Mouse (Mus musculus): ENCODE results near the gene Mrpl50. TPM values are rescaled to one million over a fixed set of nuclear protein-coding genes. Genes with fewer than 3 reads are reported as not detected.
"Not testable (repeated sequence)": the region's sequence is repeated elsewhere in the genome, so short reads cannot be mapped to it uniquely, and the experiment has no call there.

The Mrpl50 gene
- polyA plus RNA-seq, 1 experiment = 16.7 TPM

DNA sequence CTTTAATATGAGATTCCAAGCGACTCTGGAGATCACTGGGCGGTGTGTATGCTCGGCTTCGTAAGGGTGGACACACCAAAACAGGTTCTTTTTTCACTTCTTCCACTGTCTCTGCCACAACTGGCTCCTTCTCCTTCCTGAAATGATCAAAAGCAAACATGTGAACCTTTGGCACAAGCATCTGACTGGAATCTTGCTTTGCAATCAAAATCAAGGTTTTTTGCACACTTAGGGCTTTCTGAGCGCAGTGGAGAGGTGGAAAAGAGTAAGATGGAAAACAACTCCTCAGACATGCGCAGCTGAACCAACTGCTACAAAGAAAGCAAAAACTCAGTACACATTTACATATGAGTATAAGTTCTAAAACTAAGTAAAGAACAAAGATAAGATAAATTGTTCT is 6.5 kb downstream of the Mrpl50 start:
- Histone ChIP-seq H3ac (ENCODE audit: control insufficient read depth, insufficient read length) (no peak overlapping the region), H3K4me3 (no peak overlapping the region), H3K27me3 (ENCODE audit: control insufficient read depth, insufficient read depth, insufficient read length) (no peaks in the 10 kb centered on the region), H3K4me2 (ENCODE audit: low read depth) (no peak overlapping the region), H3K79me2 (ENCODE audit: control insufficient read depth, insufficient read depth) (peaks cover 47% of the 10 kb centered on the region), H3K36me3 (ENCODE audit: control insufficient read depth, insufficient read depth) (peaks cover 12% of the 10 kb centered on the region)
- no peak for TF ChIP-seq E2F4 (IDR thresholded peaks at IDR 0.05; ENCODE audit: insufficient read depth)
- TF ChIP-seq MYOG (IDR thresholded peaks at IDR 0.05; ENCODE audit: control insufficient read depth in 1 of 3, insufficient read depth in 1 of 3, insufficient read length in 2 of 3, low read depth in 2 of 3) = no peak
- TF ChIP-seq USF1 (IDR thresholded peaks at IDR 0.05; ENCODE audit: low read depth) = no peak
- no peak for TF ChIP-seq REST (IDR thresholded peaks at IDR 0.05; ENCODE audit: insufficient read depth, insufficient read length)
- TF ChIP-seq CEBPB (IDR thresholded peaks at IDR 0.05; ENCODE audit: insufficient read depth, poor library complexity, severe bottlenecking) = no peak
- no peak for TF ChIP-seq SRF (IDR thresholded peaks at IDR 0.05; ENCODE audit: control insufficient read depth, insufficient read length, low read depth)
- no peak for TF ChIP-seq POLR2AphosphoS2 (IDR thresholded peaks at IDR 0.05; ENCODE audit: insufficient read length, low read depth)
- no peak for TF ChIP-seq TCF3 (IDR thresholded peaks at IDR 0.05; ENCODE audit: insufficient read length, low read depth)
- no peak for TF ChIP-seq TCF12 (IDR thresholded peaks at IDR 0.05; ENCODE audit: insufficient read depth, poor library complexity, severe bottlenecking)
- no peak for TF ChIP-seq MAX (IDR thresholded peaks at IDR 0.05; ENCODE audit: low read depth)
- TF ChIP-seq POLR2A (IDR thresholded peaks at IDR 0.05; ENCODE audit: insufficient read length, low read depth) = no peak
- TF ChIP-seq MYOD1 (IDR thresholded peaks at IDR 0.05; ENCODE audit: control insufficient read depth in 1 of 3, insufficient read length in 2 of 3, low read depth in 2 of 3) = no peak

DNA sequence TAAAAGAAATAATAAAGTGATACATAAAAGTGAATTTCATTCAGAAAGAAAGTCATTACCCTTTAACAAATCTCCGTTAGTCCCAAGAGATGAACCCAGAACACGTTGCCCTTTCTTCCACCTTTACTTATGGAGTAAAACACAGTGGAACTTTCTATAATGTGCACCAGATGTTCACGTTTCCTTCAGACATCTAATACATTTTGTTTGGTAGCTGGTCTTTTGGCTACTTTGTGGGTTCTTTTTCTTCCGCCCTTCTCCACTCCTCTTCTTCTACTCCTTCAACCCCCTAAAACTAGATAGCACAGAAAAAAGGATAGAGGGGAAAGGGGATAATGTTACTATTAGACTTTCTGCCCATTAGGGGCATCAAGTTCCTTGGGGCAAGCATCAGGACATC is 8.3 kb downstream of the Mrpl50 start:
- Histone ChIP-seq H3K27me3 (ENCODE audit: control insufficient read depth, insufficient read depth, insufficient read length) (no peaks in the 10 kb centered on the region), H3K4me3 (no peak overlapping the region), H3ac (ENCODE audit: control insufficient read depth, insufficient read length) (no peak overlapping the region), H3K4me2 (ENCODE audit: low read depth) (no peak overlapping the region), H3K79me2 (ENCODE audit: control insufficient read depth, insufficient read depth) (peaks cover 29% of the 10 kb centered on the region), H3K36me3 (ENCODE audit: control insufficient read depth, insufficient read depth) (peaks cover 12% of the 10 kb centered on the region)
- TF ChIP-seq MYOG (IDR thresholded peaks at IDR 0.05; ENCODE audit: control insufficient read depth in 1 of 3, insufficient read depth in 1 of 3, insufficient read length in 2 of 3, low read depth in 2 of 3) (no peak), TCF3 (IDR thresholded peaks at IDR 0.05; ENCODE audit: insufficient read length, low read depth) (no peak), TCF12 (IDR thresholded peaks at IDR 0.05; ENCODE audit: insufficient read depth, poor library complexity, severe bottlenecking) (no peak), E2F4 (IDR thresholded peaks at IDR 0.05; ENCODE audit: insufficient read depth) (no peak), CEBPB (IDR thresholded peaks at IDR 0.05; ENCODE audit: insufficient read depth, poor library complexity, severe bottlenecking) (no peak), POLR2AphosphoS2 (IDR thresholded peaks at IDR 0.05; ENCODE audit: insufficient read length, low read depth) (no peak), POLR2A (IDR thresholded peaks at IDR 0.05; ENCODE audit: insufficient read length, low read depth) (no peak), REST (IDR thresholded peaks at IDR 0.05; ENCODE audit: insufficient read depth, insufficient read length) (no peak), USF1 (IDR thresholded peaks at IDR 0.05; ENCODE audit: low read depth) (no peak), MAX (IDR thresholded peaks at IDR 0.05; ENCODE audit: low read depth) (no peak), MYOD1 (IDR thresholded peaks at IDR 0.05; ENCODE audit: control insufficient read depth in 1 of 3, insufficient read length in 2 of 3, low read depth in 2 of 3) (no peak), SRF (IDR thresholded peaks at IDR 0.05; ENCODE audit: control insufficient read depth, insufficient read length, low read depth) (no peak)

DNA sequence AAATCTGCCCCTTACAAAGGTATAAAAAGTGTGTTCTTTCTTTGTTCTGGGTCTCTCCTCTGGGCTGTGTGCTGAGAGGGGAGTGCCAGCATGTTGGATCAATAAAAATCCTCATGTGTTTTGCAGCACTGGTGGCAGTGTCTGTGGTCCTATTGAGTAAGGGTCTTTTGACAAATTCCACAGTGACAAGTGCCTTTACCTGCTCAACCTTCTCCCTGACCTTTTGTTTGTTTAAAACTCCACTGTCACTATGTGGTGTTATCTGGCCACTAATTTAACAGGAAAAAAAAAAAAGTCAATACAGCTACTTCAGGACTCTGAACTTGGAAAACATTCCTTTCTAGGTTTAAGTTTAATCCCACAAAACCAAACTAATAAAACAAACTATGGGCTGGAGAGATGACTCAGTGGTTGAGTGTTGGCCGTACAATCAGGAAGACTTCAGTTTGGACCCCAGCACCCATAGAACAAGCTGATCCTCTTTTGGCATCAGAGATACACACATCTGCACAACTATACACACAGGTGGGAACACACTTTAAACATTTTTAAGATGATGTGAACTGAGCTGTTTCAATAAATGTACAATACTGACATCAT is 10.6 kb downstream of the Mrpl50 start:
- peaks cover 12% of the 10 kb centered on the region for H3K36me3 ChIP-seq (ENCODE audit: control insufficient read depth, insufficient read depth)
- not testable (repeated sequence) for H3K4me2 ChIP-seq (ENCODE audit: low read depth); H3ac ChIP-seq (ENCODE audit: control insufficient read depth, insufficient read length); H3K4me3 ChIP-seq; H3K27me3 ChIP-seq (ENCODE audit: control insufficient read depth, insufficient read depth, insufficient read length); H3K79me2 ChIP-seq (ENCODE audit: control insufficient read depth, insufficient read depth)

DNA sequence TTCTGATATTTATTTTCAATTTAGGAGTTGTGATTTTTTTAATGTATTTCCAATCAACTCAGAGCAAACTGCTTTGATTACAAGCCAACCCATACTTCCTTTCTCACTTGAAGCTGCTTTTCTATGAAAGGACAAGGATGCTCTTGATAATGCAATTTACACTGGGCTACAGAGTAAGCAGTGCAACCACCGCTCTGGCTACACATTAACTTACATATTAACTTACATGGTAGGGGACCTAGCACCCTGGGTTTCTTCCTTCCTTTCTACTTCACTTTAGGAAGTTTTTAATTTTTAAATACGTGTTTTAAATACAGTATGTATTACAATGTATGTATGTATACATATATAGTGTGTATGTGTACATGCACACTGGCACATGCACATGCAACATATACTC is 11.7 kb downstream of the Mrpl50 start:
- H3K27me3 ChIP-seq (ENCODE audit: control insufficient read depth, insufficient read depth, insufficient read length) = no peaks in the 10 kb centered on the region
- no peaks in the 10 kb centered on the region for H3K79me2 ChIP-seq (ENCODE audit: control insufficient read depth, insufficient read depth)
- no peak overlapping the region for H3K4me2 ChIP-seq (ENCODE audit: low read depth)
- no peak overlapping the region for H3ac ChIP-seq (ENCODE audit: control insufficient read depth, insufficient read length)
- TF ChIP-seq CEBPB (IDR thresholded peaks at IDR 0.05; ENCODE audit: insufficient read depth, poor library complexity, severe bottlenecking) = no peak
- no peak for TF ChIP-seq TCF3 (IDR thresholded peaks at IDR 0.05; ENCODE audit: insufficient read length, low read depth)
- TF ChIP-seq REST (IDR thresholded peaks at IDR 0.05; ENCODE audit: insufficient read depth, insufficient read length) = no peak
- no peak for TF ChIP-seq POLR2AphosphoS2 (IDR thresholded peaks at IDR 0.05; ENCODE audit: insufficient read length, low read depth)
- no peak for TF ChIP-seq TCF12 (IDR thresholded peaks at IDR 0.05; ENCODE audit: insufficient read depth, poor library complexity, severe bottlenecking)
- peaks cover 12% of the 10 kb centered on the region for H3K36me3 ChIP-seq (ENCODE audit: control insufficient read depth, insufficient read depth)
- H3K4me3 ChIP-seq = no peak overlapping the region

DNA sequence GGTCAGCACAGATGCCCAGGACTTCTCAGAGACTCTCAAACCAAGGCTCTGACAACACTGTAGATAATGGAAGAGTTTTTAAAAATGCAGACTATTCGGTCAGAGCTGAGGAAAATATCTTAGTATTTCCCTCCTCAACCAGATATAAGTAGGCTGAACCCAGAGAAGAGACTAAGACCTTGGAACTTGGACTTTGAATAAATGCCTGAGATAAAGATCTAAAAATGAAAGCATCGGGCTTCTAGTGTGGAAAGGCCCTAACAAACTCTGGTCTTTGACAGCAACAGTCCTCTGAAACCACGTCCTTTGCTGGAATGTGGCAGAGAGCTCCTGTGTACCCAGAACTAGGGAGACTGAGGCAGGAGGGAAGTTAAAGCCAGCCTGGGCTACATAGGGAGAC is 14.5 kb downstream of the Mrpl50 start, which contains the start of gene Baat:
Gene Baat (minus strand): TSS at position 172 of the 400 bp plus-strand sequence.
- Histone ChIP-seq H3K4me2 (ENCODE audit: low read depth) (no peak within 1 kb of the TSS), H3K27me3 (ENCODE audit: control insufficient read depth, insufficient read depth, insufficient read length) (no peaks in the 10 kb centered on the region), H3ac (ENCODE audit: control insufficient read depth, insufficient read length) (no peak within 1 kb of the TSS), H3K79me2 (ENCODE audit: control insufficient read depth, insufficient read depth) (no peaks in the 10 kb centered on the region), H3K4me3 (no peak within 1 kb of the TSS), H3K36me3 (ENCODE audit: control insufficient read depth, insufficient read depth) (no peaks in the 10 kb centered on the region)
- TF ChIP-seq TCF12 (IDR thresholded peaks at IDR 0.05; ENCODE audit: insufficient read depth, poor library complexity, severe bottlenecking) = no peak
- TF ChIP-seq USF1 (IDR thresholded peaks at IDR 0.05; ENCODE audit: low read depth) = no peak
- no peak for TF ChIP-seq SRF (IDR thresholded peaks at IDR 0.05; ENCODE audit: control insufficient read depth, insufficient read length, low read depth)
- no peak for TF ChIP-seq TCF3 (IDR thresholded peaks at IDR 0.05; ENCODE audit: insufficient read length, low read depth)
- TF ChIP-seq POLR2A (IDR thresholded peaks at IDR 0.05; ENCODE audit: insufficient read length, low read depth) = no peak
- TF ChIP-seq REST (IDR thresholded peaks at IDR 0.05; ENCODE audit: insufficient read depth, insufficient read length) = no peak
- TF ChIP-seq POLR2AphosphoS2 (IDR thresholded peaks at IDR 0.05; ENCODE audit: insufficient read length, low read depth) = no peak
- no peak for TF ChIP-seq CEBPB (IDR thresholded peaks at IDR 0.05; ENCODE audit: insufficient read depth, poor library complexity, severe bottlenecking)
- no peak for TF ChIP-seq MYOD1 (IDR thresholded peaks at IDR 0.05; ENCODE audit: control insufficient read depth in 1 of 3, insufficient read length in 2 of 3, low read depth in 2 of 3)
- TF ChIP-seq MAX (IDR thresholded peaks at IDR 0.05; ENCODE audit: low read depth) = no peak
- no peak for TF ChIP-seq MYOG (IDR thresholded peaks at IDR 0.05; ENCODE audit: control insufficient read depth in 1 of 3, insufficient read depth in 1 of 3, insufficient read length in 2 of 3, low read depth in 2 of 3)
- no peak for TF ChIP-seq E2F4 (IDR thresholded peaks at IDR 0.05; ENCODE audit: insufficient read depth)
